Mouse (Mus musculus) limb, embryonic 10.5 days (tissue): ENCODE data around the gene Safb2. TPM values are rescaled to one million over a fixed set of nuclear protein-coding genes. Genes with fewer than 3 reads are reported as not detected.
A peak's percentile ranks its signal among the peaks of the same experiment; 100 is the strongest.

ENCODE experiments used
- DNase-seq: peaks from one replicate; pipeline ENCODE4 v3.0.0-alpha.2; 2017; ENCODE audit warnings: low spot score
- H3K27ac ChIP-seq: fragments of 300-500 bp; sonication (generic); 2 replicates; pipeline ENCODE4 v1.5.1; 2016; ENCODE audit warnings: mild to moderate bottlenecking
- H3K27me3 ChIP-seq: fragments of 300-500 bp; sonication (generic); 2 replicates; pipeline ENCODE4 v1.6.1; 2016; ENCODE audit warnings: low read depth, mild to moderate bottlenecking; ENCODE audit not compliant: poor library complexity, severe bottlenecking
- H3K36me3 ChIP-seq: fragments of 300-500 bp; sonication (generic); 2 replicates; pipeline ENCODE4 v1.6.1; 2016; ENCODE audit warnings: mild to moderate bottlenecking, moderate library complexity
- H3K4me1 ChIP-seq: fragments of 300-500 bp; sonication (generic); 2 replicates; pipeline ENCODE4 v1.6.1; 2016
- H3K4me3 ChIP-seq: fragments of 300-500 bp; sonication (generic); 2 replicates; pipeline ENCODE4 v1.5.1; 2016; ENCODE audit warnings: mild to moderate bottlenecking, moderate library complexity
- H3K9me3 ChIP-seq: fragments of 300-500 bp; sonication (generic); replicated peaks from 2 replicates; pipeline ENCODE4 v1.6.1; 2016; ENCODE audit warnings: mild to moderate bottlenecking
- WGBS: fragments of 180-500 bp; shearing (Covaris S2); methylation state at CpG from one replicate; pipeline ENCODE4 v1.1.7; 2016; 5-methylcytosine and 5-hydroxymethylcytosine counted together
- polyA plus RNA-seq: library from polyadenylated mRNA; unstranded; fragments of >200 nt; fragmentation: Nextera tagmentation; extraction: Ambion mirVana; gene quantifications from 2 replicates; pipeline ENCODE4 v1.2.1, GENCODE M21; 2016

Safb2 gene
- polyA plus RNA-seq, 1 experiment from 2014 or later = 110 TPM

DNA sequence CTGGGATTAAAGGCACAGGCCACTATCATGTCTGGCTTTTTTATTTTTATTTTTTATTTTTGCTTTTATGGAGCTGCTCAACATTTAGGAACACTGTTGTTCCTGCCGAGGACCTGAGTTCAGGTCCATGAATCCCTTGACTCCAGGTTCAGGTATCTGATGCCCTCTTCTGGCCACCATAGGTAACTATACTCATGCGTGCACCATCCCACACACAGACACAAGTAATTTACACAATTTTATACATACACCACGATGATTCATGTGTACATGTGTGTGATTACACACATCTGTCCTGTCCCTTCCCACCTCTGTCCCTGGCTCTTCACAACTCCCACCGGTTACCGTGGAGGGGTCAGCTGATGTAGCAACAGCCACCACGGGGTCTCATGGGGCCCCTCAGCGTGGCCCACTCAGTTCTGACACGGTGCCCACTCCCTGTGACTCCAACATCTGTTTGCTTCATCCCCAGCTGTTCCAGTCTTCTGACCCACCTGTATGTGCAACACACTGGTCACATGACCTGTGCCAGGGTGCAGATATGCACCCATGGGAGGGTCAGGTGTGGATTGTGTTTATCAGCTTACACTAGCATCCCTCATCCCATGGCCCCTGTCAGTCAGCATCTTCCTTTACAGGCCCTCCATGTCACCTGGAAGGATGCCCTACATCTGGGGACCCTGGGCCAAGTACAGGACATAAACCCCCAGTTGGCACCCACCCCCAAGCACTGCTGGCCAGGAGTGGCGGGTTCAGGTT is 36.4 kb downstream of the Safb2 start:
- 75% methylated on average over 9 of the region's 9 CpGs for WGBS
- no peaks in the 10 kb centered on the region for H3K9me3 ChIP-seq

DNA sequence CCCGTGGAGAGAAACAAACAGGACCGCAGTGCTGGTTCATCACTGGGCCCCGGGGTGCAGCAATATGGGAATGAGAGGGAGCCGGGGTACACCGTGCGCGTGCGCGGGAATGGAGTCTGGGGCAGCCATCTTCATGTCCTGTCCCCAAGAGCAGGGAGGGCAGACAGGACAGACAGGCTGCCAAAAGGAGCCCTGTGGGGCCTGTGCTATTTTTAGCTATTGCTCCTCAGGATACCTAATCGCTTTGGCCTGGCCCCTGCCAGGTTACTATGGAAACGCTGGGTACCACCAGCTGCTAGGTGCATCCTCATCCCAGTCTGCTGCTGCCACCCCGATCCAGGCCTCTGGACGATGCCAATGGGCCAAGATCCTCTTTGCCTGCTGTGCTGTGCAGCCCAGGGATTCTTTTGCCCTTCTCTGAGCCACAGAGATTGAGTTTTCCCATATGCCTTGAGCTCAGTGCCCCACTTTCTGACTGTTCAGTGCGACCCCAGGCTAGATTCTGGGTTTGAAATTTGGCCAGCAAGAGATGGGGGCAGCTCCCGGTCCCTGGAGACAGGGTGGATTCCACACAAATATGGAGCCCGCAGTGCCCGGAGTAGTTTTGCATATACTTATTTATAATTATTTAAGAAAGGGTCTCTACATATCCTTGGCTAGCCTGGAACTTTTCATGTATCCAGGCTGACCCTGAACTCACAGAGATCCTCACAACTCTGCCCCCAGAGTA is 37.1 kb downstream of the Safb2 start:
- 0 out of 2 replicates have a peak, but pooled peaks cover 8% of the 10 kb centered on the region for H3K4me1 ChIP-seq

More for the DNA sequence above, 36.4 kb downstream of the Safb2 start:
- Histone ChIP-seq H3K36me3 (no peaks in the 10 kb centered on the region), H3K27ac (no peak overlapping the region), H3K4me3 (no peak overlapping the region), H3K4me1 (0 out of 2 replicates have a peak, but pooled peaks cover 8% of the 10 kb centered on the region), H3K27me3 (no peaks in the 10 kb centered on the region)
- peak; percentile 27 for DNase-seq

DNA sequence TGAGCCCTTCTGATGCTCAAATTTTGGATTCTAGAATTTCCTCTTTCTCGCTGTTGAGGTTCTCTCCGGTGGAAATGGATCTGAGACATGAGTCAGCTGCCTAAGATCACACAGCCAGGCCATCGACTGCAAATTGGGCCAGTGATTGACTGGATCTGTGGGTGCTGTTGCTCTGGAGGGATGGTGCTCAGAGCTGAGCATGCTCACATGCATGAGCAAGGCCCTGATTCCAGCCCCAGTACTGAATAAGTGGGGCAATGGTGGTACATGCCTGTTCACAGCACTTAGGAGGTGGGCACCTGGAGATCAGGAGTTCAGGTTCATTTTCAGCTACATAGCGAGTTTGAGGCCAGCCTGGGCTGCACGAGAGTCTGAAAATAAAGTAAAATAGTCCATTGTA is 37.8 kb downstream of the Safb2 start:
- WGBS = 88% methylated on average over 5 of the region's 5 CpGs
- Histone ChIP-seq H3K9me3 (no peaks in the 10 kb centered on the region), H3K4me1 (0 out of 2 replicates have a peak, but pooled peaks cover 8% of the 10 kb centered on the region), H3K27me3 (no peaks in the 10 kb centered on the region), H3K27ac (no peak overlapping the region), H3K36me3 (no peaks in the 10 kb centered on the region), H3K4me3 (no peak overlapping the region)
- peak; percentile 22 for DNase-seq

More for the DNA sequence above, 37.1 kb downstream of the Safb2 start:
- Histone ChIP-seq H3K9me3 (no peaks in the 10 kb centered on the region), H3K27ac (no peak overlapping the region), H3K36me3 (no peaks in the 10 kb centered on the region), H3K4me3 (no peak overlapping the region), H3K27me3 (no peaks in the 10 kb centered on the region)
- DNase-seq = peak; percentile 27
- WGBS = 66% methylated on average over 17 of the region's 17 CpGs

DNA sequence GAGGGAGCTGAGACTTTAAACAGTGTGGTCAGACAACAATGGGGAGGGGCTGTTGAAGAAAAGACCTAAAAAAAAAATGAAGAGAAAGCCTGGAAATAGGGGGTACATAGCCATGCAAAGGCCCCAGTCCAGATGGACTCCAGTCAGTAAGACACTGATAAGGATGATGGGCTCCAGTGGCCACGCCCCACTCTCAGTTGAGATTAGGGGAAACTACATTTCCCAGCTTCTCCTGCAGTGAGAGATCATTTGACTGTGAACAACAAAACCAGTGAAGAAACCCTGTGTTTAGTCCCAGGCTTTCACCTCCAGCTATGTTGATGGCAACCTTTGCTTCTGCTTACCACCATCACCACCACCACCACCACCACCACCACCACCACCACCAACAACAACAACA is 38.4 kb downstream of the Safb2 start:
- H3K4me3 ChIP-seq = no peak overlapping the region
- 67% methylated on average over 1 of the region's 1 CpGs for WGBS
- DNase-seq = no peak
- H3K27me3 ChIP-seq = no peaks in the 10 kb centered on the region
- no peaks in the 10 kb centered on the region for H3K36me3 ChIP-seq
- no peaks in the 10 kb centered on the region for H3K9me3 ChIP-seq
- no peak overlapping the region for H3K27ac ChIP-seq
- 0 out of 2 replicates have a peak, but pooled peaks cover 8% of the 10 kb centered on the region for H3K4me1 ChIP-seq

DNA sequence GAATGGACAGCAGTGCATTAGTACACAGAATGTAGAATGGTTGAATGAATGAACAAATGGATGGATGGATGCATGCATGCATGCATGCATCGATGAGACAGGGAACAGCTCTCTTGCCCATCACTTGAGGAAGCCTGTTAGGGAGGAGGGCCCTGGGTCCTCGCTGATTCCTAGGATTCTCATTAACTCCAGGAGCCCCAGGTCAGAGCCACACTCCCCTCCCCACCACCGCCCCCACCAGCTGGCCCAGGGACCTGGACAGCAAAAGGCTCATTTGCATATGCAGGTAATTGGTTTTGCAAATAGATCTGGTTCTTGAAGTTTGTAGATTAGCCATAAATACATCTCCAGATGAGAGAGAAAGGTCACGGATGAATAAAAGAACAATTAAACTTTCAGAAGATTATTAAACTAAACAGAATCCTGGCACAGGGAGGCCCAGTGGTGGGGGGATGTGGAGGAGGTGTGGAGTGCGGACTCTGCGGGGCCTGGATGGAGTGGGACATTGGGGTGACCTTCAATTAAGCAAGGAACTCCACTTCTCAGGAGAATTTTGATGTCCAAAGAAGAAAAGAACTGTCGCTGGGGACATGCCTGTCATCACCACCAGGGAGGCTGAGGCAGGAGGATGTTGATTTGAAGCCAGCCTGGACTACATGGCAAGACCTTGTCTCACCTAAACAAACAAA is 39.5 kb downstream of the Safb2 start:
- peak; percentile 20 for DNase-seq
- 81% methylated on average over 7 of the region's 7 CpGs for WGBS
- H3K36me3 ChIP-seq = no peaks in the 10 kb centered on the region
- H3K27me3 ChIP-seq = no peaks in the 10 kb centered on the region
- no peaks in the 10 kb centered on the region for H3K9me3 ChIP-seq
- H3K27ac ChIP-seq = no peak overlapping the region
- H3K4me1 ChIP-seq = 0 out of 2 replicates have a peak, but pooled peaks cover 8% of the 10 kb centered on the region
- no peak overlapping the region for H3K4me3 ChIP-seq

DNA sequence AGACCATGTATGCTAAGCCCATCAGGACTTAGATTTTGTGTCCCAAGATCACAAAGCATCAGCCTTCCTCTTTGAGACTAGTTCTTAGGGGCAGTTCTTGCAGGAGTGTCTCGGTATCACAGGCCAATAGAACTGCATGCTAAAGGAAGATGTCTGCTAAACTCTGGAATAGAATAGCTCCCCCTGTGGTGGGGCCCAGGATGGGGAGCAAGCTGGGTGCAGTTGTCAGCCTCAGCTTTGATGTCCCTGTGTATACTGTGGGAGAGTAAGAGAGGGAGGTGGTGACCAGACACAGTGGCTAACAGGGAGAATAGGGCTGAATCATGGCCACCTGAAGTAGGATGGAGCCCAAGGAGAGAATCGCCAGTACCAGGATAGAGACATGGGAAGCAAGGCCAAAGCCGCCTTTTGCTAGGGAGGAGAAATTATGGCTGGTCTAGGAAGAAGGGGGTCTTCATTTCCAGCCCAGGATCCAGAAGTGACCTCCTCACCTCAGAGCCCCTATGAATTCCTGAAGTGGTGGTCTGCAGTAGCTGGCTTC is 40.6 kb downstream of the Safb2 start:
- no peaks in the 10 kb centered on the region for H3K36me3 ChIP-seq
- no peak overlapping the region for H3K4me3 ChIP-seq
- peak; percentile 23 for DNase-seq
- no peaks in the 10 kb centered on the region for H3K27me3 ChIP-seq
- no peak overlapping the region for H3K27ac ChIP-seq
- no peaks in the 10 kb centered on the region for H3K9me3 ChIP-seq
- 0 out of 2 replicates have a peak, but pooled peaks cover 7% of the 10 kb centered on the region for H3K4me1 ChIP-seq
- 82% methylated on average over 3 of the region's 3 CpGs for WGBS

DNA sequence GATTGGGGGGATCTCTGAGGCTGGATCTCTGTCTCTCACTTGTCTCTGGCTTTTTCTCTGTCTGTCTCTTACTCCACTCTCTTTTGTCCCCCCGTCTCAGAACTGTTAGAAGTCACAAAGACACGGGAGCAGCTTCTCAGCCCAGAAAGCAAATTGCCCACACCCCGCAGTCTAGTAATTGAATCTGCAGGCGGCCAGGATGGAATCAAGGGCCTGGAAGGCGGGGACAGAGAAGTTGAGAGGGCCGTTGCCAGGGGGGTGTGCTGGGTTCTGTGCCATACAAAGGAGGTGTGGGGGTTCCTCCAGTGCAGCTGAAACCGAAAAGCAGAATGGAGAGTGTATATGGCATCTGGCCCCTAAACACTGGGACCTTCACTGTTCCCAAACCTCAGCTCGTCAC is 41.6 kb downstream of the Safb2 start:
- 0 out of 2 replicates have a peak, but pooled peaks cover 6% of the 10 kb centered on the region for H3K27me3 ChIP-seq
- no peaks in the 10 kb centered on the region for H3K9me3 ChIP-seq
- H3K36me3 ChIP-seq = no peaks in the 10 kb centered on the region
- 0 out of 2 replicates have a peak, but pooled peaks cover 6% of the 10 kb centered on the region for H3K4me1 ChIP-seq
- no peak overlapping the region for H3K4me3 ChIP-seq
- DNase-seq = peak; percentile 26
- H3K27ac ChIP-seq = no peak overlapping the region
- WGBS = 56% methylated on average over 8 of the region's 8 CpGs

DNA sequence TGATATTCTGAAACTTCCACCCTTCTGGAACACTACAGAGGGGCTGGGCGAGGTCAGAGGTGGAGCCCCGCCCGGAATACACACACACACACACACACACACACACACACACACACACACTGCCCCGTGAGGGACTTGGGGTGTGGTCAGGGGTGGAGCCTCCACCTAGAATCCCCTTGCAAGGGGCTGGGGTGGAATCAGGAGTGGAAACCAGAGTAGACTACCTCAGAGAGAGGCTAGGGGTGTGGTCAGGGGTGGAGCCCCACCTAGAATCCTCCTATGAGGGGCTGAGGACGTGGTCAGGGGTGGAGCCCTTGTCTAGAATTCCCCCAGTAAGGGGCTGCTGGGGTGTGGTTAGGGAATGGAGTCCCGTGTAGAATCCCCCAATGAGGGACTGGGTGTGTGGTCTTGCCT is 43.8 kb downstream of the Safb2 start:
- H3K27me3 ChIP-seq = 0 out of 2 replicates have a peak, but pooled peaks cover 6% of the 10 kb centered on the region
- no peaks in the 10 kb centered on the region for H3K36me3 ChIP-seq
- peak; percentile 27 for DNase-seq
- no peak overlapping the region for H3K27ac ChIP-seq
- H3K4me1 ChIP-seq = 0 out of 2 replicates have a peak, but pooled peaks cover 3% of the 10 kb centered on the region
- 31% methylated on average over 6 of the region's 6 CpGs for WGBS
- H3K4me3 ChIP-seq = no peak overlapping the region
- no peaks in the 10 kb centered on the region for H3K9me3 ChIP-seq

DNA sequence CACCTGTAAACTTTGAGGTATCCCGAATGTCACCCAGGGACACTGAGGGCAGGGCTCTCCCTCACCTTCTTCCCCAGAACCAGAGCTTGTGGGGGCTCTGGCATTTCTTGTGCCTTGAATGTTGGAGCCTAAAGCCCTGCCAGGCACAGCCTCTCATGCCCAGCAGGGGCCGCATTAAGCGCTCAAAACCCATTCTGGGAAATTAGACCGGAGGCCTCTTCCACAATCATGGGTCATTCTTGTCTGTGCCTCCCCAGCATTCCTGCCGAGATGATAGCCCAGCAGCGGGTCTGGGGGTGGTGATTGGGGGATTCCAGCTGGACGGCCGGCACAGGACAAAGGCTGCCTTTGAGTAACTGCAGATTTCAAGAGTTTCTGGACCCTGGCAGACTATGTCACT is 46.5 kb downstream of the Safb2 start:
- peak; percentile 28 for DNase-seq
- Histone ChIP-seq H3K4me1 (0 out of 2 replicates have a peak, but pooled peaks cover 3% of the 10 kb centered on the region), H3K27ac (no peak overlapping the region), H3K27me3 (0 out of 2 replicates have a peak, but pooled peaks cover 6% of the 10 kb centered on the region), H3K4me3 (no peak overlapping the region), H3K36me3 (no peaks in the 10 kb centered on the region), H3K9me3 (no peaks in the 10 kb centered on the region)
- 54% methylated on average over 8 of the region's 8 CpGs for WGBS

DNA sequence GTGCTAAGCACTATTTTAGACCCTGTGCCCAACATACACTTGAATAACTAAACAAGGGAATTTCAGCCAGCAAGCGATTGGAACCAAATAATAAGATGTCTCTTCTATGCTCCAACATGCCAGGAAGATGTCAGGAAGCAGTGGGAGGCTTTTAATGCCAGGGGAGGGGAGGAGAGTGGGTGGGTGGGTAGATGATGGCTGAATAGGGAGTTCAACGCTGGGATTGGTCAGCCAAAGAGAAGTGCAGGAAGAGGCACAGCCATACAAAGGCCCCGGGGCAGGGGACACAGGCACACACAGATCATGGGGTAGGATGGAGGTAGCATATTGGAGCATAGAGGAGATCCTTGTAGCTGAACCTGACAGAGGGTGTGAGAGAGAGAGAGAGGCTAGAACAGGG is 47.5 kb downstream of the Safb2 start:
- 0 out of 2 replicates have a peak, but pooled peaks cover 3% of the 10 kb centered on the region for H3K4me1 ChIP-seq
- WGBS = 82% methylated on average over 3 of the region's 3 CpGs
- DNase-seq = peak; percentile 19
- H3K36me3 ChIP-seq = no peaks in the 10 kb centered on the region
- H3K4me3 ChIP-seq = no peak overlapping the region
- H3K9me3 ChIP-seq = no peaks in the 10 kb centered on the region
- H3K27ac ChIP-seq = no peak overlapping the region
- H3K27me3 ChIP-seq = 0 out of 2 replicates have a peak, but pooled peaks cover 6% of the 10 kb centered on the region

DNA sequence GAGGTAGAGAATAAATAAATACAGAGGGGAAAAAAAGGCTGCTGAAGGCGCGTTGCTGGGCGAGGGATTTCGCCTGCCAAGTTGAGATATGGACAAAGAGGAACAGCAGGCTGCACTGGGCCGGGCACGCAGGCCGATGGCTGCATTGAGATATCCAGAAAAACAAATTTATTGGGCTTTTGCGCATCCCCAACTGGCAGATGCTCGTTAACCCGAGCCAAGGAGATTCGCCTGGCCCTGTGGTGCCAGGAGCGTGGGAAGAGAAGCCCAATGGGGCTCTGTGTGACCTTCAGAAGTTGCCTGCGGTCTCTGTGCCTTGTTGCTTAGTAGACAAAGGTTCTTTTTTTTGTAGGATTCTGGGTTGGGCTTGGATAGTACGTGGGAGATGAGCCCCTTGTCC is 48.2 kb downstream of the Safb2 start:
- 0 out of 2 replicates have a peak, but pooled peaks cover 6% of the 10 kb centered on the region for H3K27me3 ChIP-seq
- no peaks in the 10 kb centered on the region for H3K36me3 ChIP-seq
- H3K4me1 ChIP-seq = 0 out of 2 replicates have a peak, but pooled peaks cover 3% of the 10 kb centered on the region
- 81% methylated on average over 14 of the region's 14 CpGs for WGBS
- no peaks in the 10 kb centered on the region for H3K9me3 ChIP-seq
- DNase-seq = no peak
- no peak overlapping the region for H3K4me3 ChIP-seq
- H3K27ac ChIP-seq = no peak overlapping the region

DNA sequence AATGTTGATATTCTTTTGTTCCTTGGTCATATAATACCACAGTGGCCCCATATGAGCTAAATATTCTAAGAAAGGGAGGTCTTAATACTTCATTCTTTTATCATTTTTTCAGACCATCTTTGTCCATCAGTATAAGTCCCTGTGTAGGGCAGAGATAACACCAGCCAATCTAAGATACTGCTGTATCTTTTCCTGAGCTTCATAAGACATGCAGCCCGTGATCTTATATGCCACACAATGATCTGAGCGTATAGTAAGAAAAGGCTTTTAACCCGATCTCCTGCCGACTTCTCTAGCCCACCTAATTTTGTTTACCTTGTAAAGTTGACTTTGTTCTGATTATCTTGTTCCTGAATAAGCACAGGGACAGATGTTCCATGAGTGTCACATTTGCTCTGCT is 59.4 kb downstream of the Safb2 start:
- WGBS = 86% methylated on average over 4 of the region's 4 CpGs
- H3K9me3 ChIP-seq = no peaks in the 10 kb centered on the region
- H3K27me3 ChIP-seq = no peaks in the 10 kb centered on the region
- H3K4me3 ChIP-seq = no peak overlapping the region
- H3K27ac ChIP-seq = no peak overlapping the region
- H3K4me1 ChIP-seq = no peaks in the 10 kb centered on the region
- no peak for DNase-seq
- no peaks in the 10 kb centered on the region for H3K36me3 ChIP-seq
